9 mouse cellular contexts compared by ENCODE assay signal in the genomic region with DNA sequence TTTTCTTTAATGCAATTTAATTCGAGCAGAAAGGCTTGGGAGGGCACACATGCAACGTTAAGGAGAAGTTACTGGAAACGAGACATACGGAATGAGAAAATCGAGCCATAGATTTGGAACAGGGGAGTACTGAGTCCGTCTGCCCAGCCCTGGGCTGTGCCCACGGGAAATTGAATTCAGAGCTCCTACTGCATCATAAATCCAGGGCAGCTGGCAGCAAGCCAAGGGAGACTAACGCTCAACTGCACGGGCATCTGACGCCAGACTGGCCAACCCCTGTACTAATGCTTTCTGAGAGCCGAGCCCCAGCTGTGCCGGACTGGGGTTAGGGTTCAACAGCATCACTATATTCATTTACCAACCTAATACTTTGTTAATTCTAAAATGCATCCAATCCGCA. TPM values are rescaled to one million over a fixed set of nuclear protein-coding genes. Genes with fewer than 3 reads are reported as not detected.
DNase-seq lines count a peak whose midpoint lies in the region; ATAC-seq and TF ChIP-seq lines count a peak whose summit lies in the region.
"Had no signal": no experiment of that assay in that cellular context is flagged by ENCODE, and none has a peak within 500 bp of the region (broad histone marks: within the 10 kb centered on the region; RNA-seq: fewer than 3 reads in every experiment).

No protein-coding gene starts in this region.

- H3K27ac ChIP-seq in MEL (ENCODE audit: control insufficient read depth, low read depth, low read length) = no peak overlapping the region
- no peak overlapping the region for H3K27ac ChIP-seq in neural tube, embryonic 12.5 days
- no peak overlapping the region for H3K27ac ChIP-seq in liver, postnatal 0 days (ENCODE audit: low read depth)
- H3K27ac ChIP-seq: embryonic facial prominence, embryonic 13.5 days had no signal

- no peak for TF ChIP-seq POLR2A in MEL (IDR thresholded peaks at IDR 0.05; ENCODE audit: control insufficient read depth in 1 of 2, insufficient read depth in 1 of 2, low read depth in 1 of 2, low read length in 2 of 2, poor library complexity in 1 of 2)

- no peak for TF ChIP-seq CTCF in MEL (IDR thresholded peaks at IDR 0.05 in 2 of 3, conservative IDR thresholded peaks at IDR 0.05 in 1 of 3; ENCODE audit: control insufficient read depth in 1 of 3, insufficient read depth in 1 of 3, low read depth in 2 of 3, low read length in 3 of 3, poor library complexity in 1 of 3, severe bottlenecking in 1 of 3)
- TF ChIP-seq CTCF in liver, postnatal 0 days (IDR thresholded peaks at IDR 0.05; ENCODE audit: low read depth) = no peak

- H3K79me2 ChIP-seq in MEL (ENCODE audit: control insufficient read depth, insufficient read depth, low read length, poor library complexity) = peaks cover 23% of the 10 kb centered on the region

- peak overlapping the region; percentile 13; the same call in 1 of the 2 replicates for H3K4me2 ChIP-seq in neural tube, embryonic 12.5 days (replicated peaks)
- H3K4me2 ChIP-seq in liver, postnatal 0 days (ENCODE audit: low read depth, low read length) = no peak overlapping the region
- H3K4me2 ChIP-seq: embryonic facial prominence, embryonic 13.5 days had no signal

- no peak for TF ChIP-seq RAD21 in MEL (IDR thresholded peaks at IDR 0.05; ENCODE audit: low read depth, low read length)

- peak; percentile 61 for ATAC-seq in neural tube, embryonic 12.5 days (ENCODE audit: low FRiP score, low read depth)
- ATAC-seq in liver, postnatal 0 days = no peak

- TF ChIP-seq EP300 in MEL (IDR thresholded peaks at IDR 0.05; ENCODE audit: low read depth in 1 of 2, low read length in 2 of 2) = no peak
- no peak for TF ChIP-seq EP300 in liver, postnatal 0 days (IDR thresholded peaks at IDR 0.05; ENCODE audit: low read depth)

- peaks cover 0 to 31% of the 10 kb centered on the region in 2 experiments; a peak in 2 of 4 replicates for H3K36me3 ChIP-seq in MEL (ENCODE audit: control insufficient read depth in 1 of 2, insufficient read depth in 2 of 2, low read length in 2 of 2)
- H3K36me3 ChIP-seq in neural tube, embryonic 12.5 days = no peaks in the 10 kb centered on the region
- H3K36me3 ChIP-seq in liver, postnatal 0 days (replicated peaks; ENCODE audit: insufficient read depth, low read length) = no peaks in the 10 kb centered on the region
- H3K36me3 ChIP-seq: embryonic facial prominence, embryonic 13.5 days had no signal

- peaks cover 11 to 27% of the 10 kb centered on the region in 2 experiments; a peak in 3 of 4 replicates for H3K4me1 ChIP-seq in MEL (ENCODE audit: control insufficient read depth in 1 of 2, insufficient read depth in 2 of 2, low read length in 2 of 2)
- peaks cover 33% of the 10 kb centered on the region for H3K4me1 ChIP-seq in neural tube, embryonic 12.5 days
- peaks cover 20% of the 10 kb centered on the region for H3K4me1 ChIP-seq in liver, postnatal 0 days (ENCODE audit: insufficient read depth)

- no peak overlapping the region for H3K4me3 ChIP-seq in MEL (ENCODE audit: control insufficient read depth in 1 of 2, insufficient read depth in 1 of 2, low read depth in 2 of 2, low read length in 2 of 2)
- no peak overlapping the region for H3K4me3 ChIP-seq in neural tube, embryonic 12.5 days
- no peak overlapping the region for H3K4me3 ChIP-seq in liver, postnatal 0 days (ENCODE audit: low read depth, low read length)
- H3K4me3 ChIP-seq: embryonic facial prominence, embryonic 13.5 days had no signal

- DNase-seq in gastrocnemius, postnatal 10 days = peak; percentile 54
- no peak for DNase-seq in gastrocnemius, adult 18-20 months (ENCODE audit: low spot score)
- peak; percentile 15 for DNase-seq in MEL (ENCODE audit: low read depth, low spot score)
- DNase-seq in cerebellum, adult 9-11 months = peak; percentile 49
- DNase-seq in kidney, postnatal 10 days = peak; percentile 85
- DNase-seq in thymus, adult 18-20 months = no peak
- no peak for DNase-seq in liver, postnatal 0 days

- H3K27me3 ChIP-seq in MEL (ENCODE audit: control insufficient read depth in 1 of 2, insufficient read depth in 2 of 2, low read length in 2 of 2) = no peaks in the 10 kb centered on the region
- no peaks in the 10 kb centered on the region for H3K27me3 ChIP-seq in neural tube, embryonic 12.5 days (replicated peaks)
- H3K27me3 ChIP-seq in liver, postnatal 0 days (ENCODE audit: insufficient read depth, low read length) = no peaks in the 10 kb centered on the region; the same call in 1 of the 2 replicates
- H3K27me3 ChIP-seq: embryonic facial prominence, embryonic 13.5 days had no signal

- no peaks in the 10 kb centered on the region for H3K9me3 ChIP-seq in MEL (replicated peaks; ENCODE audit: insufficient read depth, low read length)
- no peaks in the 10 kb centered on the region for H3K9me3 ChIP-seq in neural tube, embryonic 12.5 days
- H3K9me3 ChIP-seq in liver, postnatal 0 days (ENCODE audit: low read length) = no peaks in the 10 kb centered on the region
- H3K9me3 ChIP-seq: embryonic facial prominence, embryonic 13.5 days had no signal

- no peak overlapping the region for H3K9ac ChIP-seq in MEL (ENCODE audit: control insufficient read depth, low read depth, low read length, poor library complexity, severe bottlenecking)
- H3K9ac ChIP-seq in neural tube, embryonic 12.5 days = no peak overlapping the region
- H3K9ac ChIP-seq in liver, postnatal 0 days (replicated peaks) = no peak overlapping the region
- H3K9ac ChIP-seq: embryonic facial prominence, embryonic 13.5 days had no signal

- WGBS in neural tube, embryonic 12.5 days = 25% methylated on average over 13 of the region's 13 CpGs
- 62% methylated on average over 13 of the region's 13 CpGs for WGBS in liver, postnatal 0 days (ENCODE audit: insufficient replicate concordance)

TF ChIP-seq in MEL, 35 proteins besides CTCF, POLR2A, EP300 and RAD21:
- TF ChIP-seq MYB (IDR thresholded peaks at IDR 0.05; ENCODE audit: low read depth, low read length) = no peak
- no peak for TF ChIP-seq SMC3 (IDR thresholded peaks at IDR 0.05; ENCODE audit: low read depth, low read length)
- no peak for TF ChIP-seq BHLHE40 (IDR thresholded peaks at IDR 0.05; ENCODE audit: borderline replicate concordance, low read depth, low read length)
- TF ChIP-seq POLR2AphosphoS2 (IDR thresholded peaks at IDR 0.05; ENCODE audit: low read length) = no peak
- TF ChIP-seq CHD1 (IDR thresholded peaks at IDR 0.05; ENCODE audit: low read depth, low read length) = no peak
- no peak for TF ChIP-seq CHD2 (IDR thresholded peaks at IDR 0.05; ENCODE audit: low read length)
- TF ChIP-seq ZMIZ1 (IDR thresholded peaks at IDR 0.05; ENCODE audit: low read depth, low read length) = no peak
- no peak for TF ChIP-seq USF1 (IDR thresholded peaks at IDR 0.05; ENCODE audit: low read depth, low read length)
- no peak for TF ChIP-seq JUND (IDR thresholded peaks at IDR 0.05; ENCODE audit: low read depth, low read length)
- TF ChIP-seq UBTF (IDR thresholded peaks at IDR 0.05; ENCODE audit: borderline replicate concordance, insufficient read depth, low read depth, low read length) = no peak
- no peak for TF ChIP-seq MAX (IDR thresholded peaks at IDR 0.05; ENCODE audit: low read length)
- TF ChIP-seq E2F4 (IDR thresholded peaks at IDR 0.05; ENCODE audit: borderline replicate concordance, low read depth, low read length) = no peak
- no peak for TF ChIP-seq KAT2A (conservative IDR thresholded peaks at IDR 0.05; ENCODE audit: low read depth, low read length)
- TF ChIP-seq USF2 (IDR thresholded peaks at IDR 0.05; ENCODE audit: borderline replicate concordance in 1 of 2, insufficient read depth in 1 of 2, low read depth in 1 of 2, low read length in 2 of 2) = no peak
- TF ChIP-seq MXI1 (IDR thresholded peaks at IDR 0.05; ENCODE audit: low read depth, low read length) = no peak
- no peak for TF ChIP-seq MAFK (IDR thresholded peaks at IDR 0.05; ENCODE audit: borderline replicate concordance, low read depth, low read length)

RNA-seq across cellular contexts. Expression of gene Cyth3, which starts 1.3 kb away (rescaled TPM):
- total RNA-seq in gastrocnemius, postnatal 10 days (2021) = 10 to 100 TPM; 39.9 to 51.8 TPM
- 10 to 100 TPM; 10.1 to 12.1 TPM for total RNA-seq in gastrocnemius, adult 18-20 months (2021)
- 32.8 and 41.1 TPM in 2 replicates for total RNA-seq in MEL (2012; rRNA removed)
- polyA plus RNA-seq in MEL (2012; ENCODE audit: insufficient read depth in 1 of 2, insufficient read length in 2 of 2, low read depth in 1 of 2, low replicate concordance in 2 of 2, missing spikeins in 1 of 2) = 10 to 100 TPM in 1 of 2 experiments, not detected in 1; 44.9 TPM
- 40.5 and 42.4 TPM in 2 replicates for polyA plus RNA-seq in neural tube, embryonic 12.5 days (2016; fragmentation: Nextera tagmentation; extraction: Ambion mirVana)
- polyA plus RNA-seq in liver, postnatal 0 days (2015; fragmentation: Nextera tagmentation; extraction: Ambion mirVana) = 12.1 and 15.3 TPM in 2 replicates

Comparison
In these comparisons a context has a peak if more than half of its experiments do, and no peak if none do; other contexts are left out.
1. DNase-seq: peak in gastrocnemius, postnatal 10 days (single experiment), MEL (single experiment), cerebellum, adult 9-11 months (single experiment) and kidney, postnatal 10 days (single experiment); none in gastrocnemius, adult 18-20 months (single experiment), thymus, adult 18-20 months (0 of 2) and liver, postnatal 0 days (single experiment).